Mouse (Mus musculus): ENCODE measurements around the gene Svop. TPM values are rescaled to one million over a fixed set of nuclear protein-coding genes. Genes with fewer than 3 reads are reported as not detected.

The Svop gene
- total RNA-seq, 1 experiment from 2014 or later = 3.1 TPM

- DNase-seq = no peak
These were observed 45.2 kb downstream of the Svop start for GRCm38 (mm10) chr5:114046151-114046550.

GRCm38 (mm10) chr5:114045134-114045533 is 46.2 kb downstream of the Svop start:
- DNase-seq = no peak

- no peak for DNase-seq
These were observed 47.6 kb downstream of the Svop start for GRCm38 (mm10) chr5:114043800-114044199.

GRCm38 (mm10) chr5:114041327-114041930 is 49.9 kb downstream of the Svop start:
- DNase-seq = peak; percentile 26

GRCm38 (mm10) chr5:114040911-114041310 is 50.5 kb downstream of the Svop start:
- DNase-seq = no peak

- DNase-seq = no peak
These were observed 50.9 kb downstream of the Svop start for GRCm38 (mm10) chr5:114040508-114040907.

- DNase-seq = no peak
These were observed 56.3 kb downstream of the Svop start for GRCm38 (mm10) chr5:114035111-114035510.

- no peak for DNase-seq
These were observed 57.0 kb downstream of the Svop start for GRCm38 (mm10) chr5:114034393-114034792.

- DNase-seq = no peak
These were observed 59.1 kb downstream of the Svop start for GRCm38 (mm10) chr5:114032161-114032763.

- DNase-seq = no peak
These were observed 60.7 kb downstream of the Svop start for GRCm38 (mm10) chr5:114030652-114031051.

- DNase-seq = no peak
These were observed 63.3 kb downstream of the Svop start for GRCm38 (mm10) chr5:114028111-114028510.

- DNase-seq = no peak
These were observed 64.0 kb downstream of the Svop start for GRCm38 (mm10) chr5:114027217-114027944.

- no peak for DNase-seq
These were observed 66.5 kb downstream of the Svop start for GRCm38 (mm10) chr5:114024885-114025284.

- DNase-seq = no peak
These were observed 67.0 kb downstream of the Svop start for GRCm38 (mm10) chr5:114024390-114024789.

GRCm38 (mm10) chr5:114015121-114015520 is 76.2 kb downstream of the Svop start:
- DNase-seq = peak; percentile 29

- DNase-seq = no peak
These were observed 82.3 kb downstream of the Svop start for GRCm38 (mm10) chr5:114009049-114009448.

- DNase-seq = no peak
These were observed 83.5 kb downstream of the Svop start for GRCm38 (mm10) chr5:114007753-114008453.

GRCm38 (mm10) chr5:114006974-114007373 is 84.4 kb downstream of the Svop start:
- no peak for DNase-seq

GRCm38 (mm10) chr5:114005100-114005499 is 86.3 kb downstream of the Svop start:
- no peak for DNase-seq

- no peak for DNase-seq
These were observed 86.8 kb downstream of the Svop start for GRCm38 (mm10) chr5:114004573-114004972.

GRCm38 (mm10) chr5:114003542-114003941 is 87.8 kb downstream of the Svop start, which contains the start of gene Dao:
Dao (plus strand) TSS chr5:114003703.
- DNase-seq = no peak

GRCm38 (mm10) chr5:113999382-113999781 is 92.0 kb downstream of the Svop start:
- no peak for DNase-seq

- no peak for DNase-seq
These were observed 94.9 kb downstream of the Svop start for GRCm38 (mm10) chr5:113996458-113996857.

All from adrenal gland, postnatal 25 days (tissue).